Mouse (Mus musculus): Measurements from ENCODE around the gene Disp3. TPM values are rescaled to one million over a fixed set of nuclear protein-coding genes. Genes with fewer than 3 reads are reported as not detected.

Gene Disp3
- polyA plus RNA-seq (2015; fragmentation: Illumina TruSeq; extraction: RNeasy Lipid Tissue Mini Kit (QIAGEN cat#74804); ENCODE audit: insufficient read depth, low read depth, low replicate concordance), result not detected

DNA sequence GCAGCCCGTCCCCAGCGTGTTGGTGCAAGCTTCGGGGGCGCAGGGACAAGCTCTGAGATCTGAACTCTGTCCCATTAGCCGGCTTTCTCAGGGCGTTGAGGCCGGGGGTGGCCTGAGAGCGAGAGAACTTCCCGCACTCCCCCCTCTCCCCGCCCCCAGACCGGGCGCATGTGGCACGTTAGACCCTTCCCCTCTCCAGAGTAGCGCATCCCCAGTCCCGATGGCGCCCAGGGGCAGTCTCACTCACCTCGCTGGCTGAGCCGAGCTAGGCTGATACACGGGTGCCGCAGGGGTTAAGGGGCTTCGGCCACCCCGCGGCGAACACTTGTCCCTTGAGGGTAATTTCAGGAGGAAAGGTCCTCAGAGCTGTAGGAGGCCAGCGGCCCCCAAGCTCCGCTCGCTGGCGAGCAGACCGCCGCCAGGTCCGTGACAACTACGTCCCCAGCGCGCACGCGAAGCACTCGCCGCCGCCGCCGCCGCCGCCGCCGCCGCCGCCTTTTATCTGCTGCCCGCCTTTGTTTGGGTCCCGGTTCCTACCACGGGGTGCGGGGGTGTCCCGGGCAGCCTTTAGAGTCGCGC, at the start of gene Disp3:
Gene Disp3 (minus strand): TSS at position 490 of the 579 bp plus-strand sequence.

Other genes starting within 250 kb of the Disp3 start
- 2.5 TPM for gene Clcn6, start 249.1 kb downstream of the Disp3 start, polyA plus RNA-seq (2015; fragmentation: Illumina TruSeq; extraction: RNeasy Lipid Tissue Mini Kit (QIAGEN cat#74804); ENCODE audit: insufficient read depth, low read depth, low replicate concordance)
- gene Mthfr, start 248.9 kb downstream of the Disp3 start, polyA plus RNA-seq (2015; fragmentation: Illumina TruSeq; extraction: RNeasy Lipid Tissue Mini Kit (QIAGEN cat#74804); ENCODE audit: insufficient read depth, low read depth, low replicate concordance), result 21.1 TPM
- gene Agtrap, start 199.9 kb downstream of the Disp3 start, polyA plus RNA-seq (2015; fragmentation: Illumina TruSeq; extraction: RNeasy Lipid Tissue Mini Kit (QIAGEN cat#74804); ENCODE audit: insufficient read depth, low read depth, low replicate concordance), result 11.2 TPM
- 2.2 TPM for gene Mad2l2, start 157.6 kb downstream of the Disp3 start, polyA plus RNA-seq (2015; fragmentation: Illumina TruSeq; extraction: RNeasy Lipid Tissue Mini Kit (QIAGEN cat#74804); ENCODE audit: insufficient read depth, low read depth, low replicate concordance)
- not detected for gene Draxin, start 157.3 kb downstream of the Disp3 start, polyA plus RNA-seq (2015; fragmentation: Illumina TruSeq; extraction: RNeasy Lipid Tissue Mini Kit (QIAGEN cat#74804); ENCODE audit: insufficient read depth, low read depth, low replicate concordance)
- gene Fbxo6, start 135.8 kb downstream of the Disp3 start, polyA plus RNA-seq (2015; fragmentation: Illumina TruSeq; extraction: RNeasy Lipid Tissue Mini Kit (QIAGEN cat#74804); ENCODE audit: insufficient read depth, low read depth, low replicate concordance), result 10.4 TPM
- gene Fbxo44, start 127.5 kb downstream of the Disp3 start, polyA plus RNA-seq (2015; fragmentation: Illumina TruSeq; extraction: RNeasy Lipid Tissue Mini Kit (QIAGEN cat#74804); ENCODE audit: insufficient read depth, low read depth, low replicate concordance), result 3.0 TPM
- gene Fbxo2, start 127.3 kb downstream of the Disp3 start, polyA plus RNA-seq (2015; fragmentation: Illumina TruSeq; extraction: RNeasy Lipid Tissue Mini Kit (QIAGEN cat#74804); ENCODE audit: insufficient read depth, low read depth, low replicate concordance), result 1.3 TPM
- 2.0 TPM for gene Ubiad1, start 156.8 kb upstream of the Disp3 start, polyA plus RNA-seq (2015; fragmentation: Illumina TruSeq; extraction: RNeasy Lipid Tissue Mini Kit (QIAGEN cat#74804); ENCODE audit: insufficient read depth, low read depth, low replicate concordance)
- 2.9 TPM for gene Mtor, start 160.6 kb upstream of the Disp3 start, polyA plus RNA-seq (2015; fragmentation: Illumina TruSeq; extraction: RNeasy Lipid Tissue Mini Kit (QIAGEN cat#74804); ENCODE audit: insufficient read depth, low read depth, low replicate concordance)
- gene Angptl7, start 212.5 kb upstream of the Disp3 start, polyA plus RNA-seq (2015; fragmentation: Illumina TruSeq; extraction: RNeasy Lipid Tissue Mini Kit (QIAGEN cat#74804); ENCODE audit: insufficient read depth, low read depth, low replicate concordance), result not detected

Data from pancreas, adult 10 weeks (tissue).